Mouse (Mus musculus) T-cell, adult 2 months (primary cell): ENCODE results near the gene Btnl10.
"Not testable (repeated sequence)": the region's sequence is repeated elsewhere in the genome, so short reads cannot be mapped to it uniquely, and the experiment has no call there.

ENCODE experiments used
- DNase-seq: peaks from one replicate; pipeline ENCODE4 v3.0.0; 2022; ENCODE audit warnings: low spot score

Btnl10 gene

DNA sequence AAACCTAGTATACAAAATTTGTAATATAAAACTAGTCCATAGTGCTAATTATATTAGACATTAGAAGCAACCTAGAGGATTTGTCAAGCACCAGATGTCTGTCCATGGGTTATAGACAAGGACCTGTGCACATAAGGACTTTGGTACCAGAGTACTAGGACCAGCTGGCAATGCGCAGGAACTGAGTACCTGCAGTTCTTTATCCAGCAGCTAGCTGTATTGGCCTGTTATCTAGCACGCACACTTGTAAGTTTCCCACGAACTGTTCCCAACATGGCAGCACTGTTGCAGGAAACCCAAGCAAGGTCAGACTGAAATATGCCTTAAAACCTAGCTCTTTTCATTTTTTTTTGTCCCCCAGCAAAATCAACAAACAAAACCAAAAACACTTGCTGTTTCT, 12.5 kb downstream of the Btnl10 start:
- DNase-seq: no peak

DNA sequence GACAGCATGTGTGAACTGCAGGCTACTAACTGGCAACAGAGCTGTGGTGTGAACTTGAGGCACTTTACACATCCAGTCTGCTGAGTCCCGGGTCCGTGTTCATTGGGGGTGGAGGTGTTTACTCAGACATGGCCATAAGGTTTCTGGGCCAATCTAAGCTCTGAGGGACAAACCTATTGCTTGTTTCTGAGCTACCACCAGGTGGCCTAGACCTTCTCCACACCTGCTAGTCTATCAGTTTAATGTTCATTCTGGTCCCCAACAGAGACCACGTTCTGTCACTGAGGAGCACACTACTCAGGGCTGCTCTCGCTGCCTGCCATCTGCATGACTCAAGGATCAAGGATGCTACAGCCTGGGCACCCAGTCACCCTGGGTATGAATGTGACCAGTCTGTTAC, 13.9 kb downstream of the Btnl10 start:
- peak; percentile 22 for DNase-seq

DNA sequence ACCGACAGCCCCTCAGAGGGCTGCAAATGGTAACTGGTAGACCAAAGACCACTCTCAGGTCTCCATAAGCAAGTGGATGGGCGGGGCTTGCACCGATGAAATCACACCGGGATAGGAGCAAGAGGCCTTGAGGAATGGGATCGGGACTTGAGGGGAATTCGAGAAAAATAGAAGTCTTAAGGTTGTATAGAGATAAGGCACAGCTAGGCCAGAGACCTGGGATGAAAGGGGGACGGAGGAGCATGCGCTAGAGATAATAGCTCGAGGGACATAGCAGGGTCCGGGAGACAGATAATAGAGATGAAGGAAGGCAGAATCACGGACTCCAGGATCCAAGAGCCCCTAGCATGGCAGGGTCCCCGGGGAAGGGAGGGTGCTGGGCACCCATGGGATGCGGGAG, 20.2 kb downstream of the Btnl10 start:
- DNase-seq: no peak

DNA sequence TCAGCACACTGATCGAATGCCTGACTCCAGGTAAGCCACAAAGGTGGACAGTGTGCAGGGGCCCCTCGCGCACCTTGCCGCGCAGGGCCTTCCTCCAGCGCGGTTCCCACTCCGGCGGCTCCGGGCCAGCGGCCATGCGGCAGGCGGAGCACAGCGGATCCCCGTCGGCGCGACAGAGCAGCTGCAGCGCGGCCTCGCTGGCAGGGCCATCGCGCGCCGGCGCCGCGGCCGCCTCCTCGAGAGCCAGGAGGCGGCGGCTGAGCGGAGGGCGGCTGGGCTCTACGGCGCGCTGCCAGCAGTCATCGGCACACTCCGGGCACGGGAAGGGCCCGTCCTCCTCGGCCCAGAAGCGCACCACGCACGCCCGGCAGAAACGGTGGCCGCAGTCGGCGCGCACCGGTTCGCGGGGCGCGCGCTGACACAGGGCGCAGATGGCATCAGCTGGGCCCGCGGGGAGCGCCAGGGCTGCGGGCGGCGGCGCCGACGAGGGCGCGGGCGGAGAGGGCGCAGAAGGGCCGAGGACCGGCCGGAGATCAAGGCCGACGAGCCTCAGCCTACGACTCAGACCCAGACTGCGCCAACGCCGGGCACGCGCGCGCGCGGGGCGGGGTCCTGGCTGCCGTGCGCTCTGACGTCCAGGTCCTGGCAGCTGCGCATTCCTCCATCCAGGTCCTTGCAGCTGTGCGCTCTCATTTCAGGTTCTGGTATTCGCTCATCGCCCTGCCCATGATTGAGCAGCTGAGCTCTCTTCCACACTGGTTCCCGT, 20.8 kb downstream of the Btnl10 start, which contains the start of gene Rnf187:
Gene Rnf187, minus strand, starts transcription at position 595 of the 766 bp plus-strand sequence.
- DNase-seq: peak; percentile 85

DNA sequence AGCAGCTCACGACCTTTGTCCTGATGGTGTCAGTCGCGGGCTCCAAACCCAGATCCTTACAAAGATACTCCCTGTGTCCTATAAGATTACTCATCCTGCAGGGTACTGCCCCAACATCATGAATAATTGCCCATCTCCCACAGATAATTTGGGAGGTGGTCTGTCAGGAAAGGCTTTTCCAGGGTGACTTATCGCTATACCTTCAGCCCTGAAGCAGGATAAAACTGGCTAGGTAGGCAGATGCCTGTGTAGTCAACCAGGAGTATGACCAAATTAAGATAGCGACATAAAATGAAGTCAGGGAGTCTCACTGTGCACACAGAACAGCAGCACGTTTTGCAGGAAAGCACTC, 21.4 kb downstream of the Btnl10 start:
- no peak for DNase-seq

DNA sequence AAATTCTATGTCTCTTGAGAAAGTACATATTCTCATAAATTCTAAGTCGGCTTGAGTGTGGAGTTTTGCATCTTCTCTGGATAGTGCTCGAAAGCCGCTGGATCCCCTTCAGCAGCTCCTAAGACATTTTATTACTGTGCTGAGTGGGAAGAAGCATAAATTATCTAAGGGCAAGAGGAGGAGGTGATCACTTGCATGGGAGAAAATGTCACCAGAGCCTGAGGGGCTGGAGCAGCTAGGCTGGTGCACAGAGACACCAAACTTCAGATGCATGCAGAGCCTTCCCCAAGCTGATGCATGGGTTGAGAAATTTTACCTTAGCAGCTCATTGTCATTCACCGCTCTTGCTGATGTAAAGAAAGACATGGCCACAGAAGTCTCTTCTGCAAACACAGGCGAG, 26.4 kb downstream of the Btnl10 start:
- DNase-seq: no peak

DNA sequence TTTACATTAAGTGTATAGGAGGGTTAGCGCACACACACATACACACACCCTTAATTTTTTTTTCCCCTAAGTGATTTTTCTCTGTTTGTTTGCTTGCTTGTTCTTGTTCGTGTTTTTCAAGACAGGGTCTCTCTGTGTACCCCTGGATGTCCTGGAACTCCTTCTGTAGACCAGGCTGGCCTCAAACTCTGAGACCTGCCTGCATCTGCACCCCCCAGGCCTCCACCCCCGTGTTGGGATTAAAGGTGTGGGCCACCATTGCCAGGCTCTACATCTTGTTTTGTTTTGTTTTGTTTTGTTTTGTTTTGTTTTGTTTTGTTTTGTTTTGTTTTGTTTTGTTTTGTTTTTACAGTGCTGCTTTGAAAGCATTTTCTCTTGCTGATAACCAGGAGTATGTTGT, 29.6 kb downstream of the Btnl10 start:
- DNase-seq: no peak

DNA sequence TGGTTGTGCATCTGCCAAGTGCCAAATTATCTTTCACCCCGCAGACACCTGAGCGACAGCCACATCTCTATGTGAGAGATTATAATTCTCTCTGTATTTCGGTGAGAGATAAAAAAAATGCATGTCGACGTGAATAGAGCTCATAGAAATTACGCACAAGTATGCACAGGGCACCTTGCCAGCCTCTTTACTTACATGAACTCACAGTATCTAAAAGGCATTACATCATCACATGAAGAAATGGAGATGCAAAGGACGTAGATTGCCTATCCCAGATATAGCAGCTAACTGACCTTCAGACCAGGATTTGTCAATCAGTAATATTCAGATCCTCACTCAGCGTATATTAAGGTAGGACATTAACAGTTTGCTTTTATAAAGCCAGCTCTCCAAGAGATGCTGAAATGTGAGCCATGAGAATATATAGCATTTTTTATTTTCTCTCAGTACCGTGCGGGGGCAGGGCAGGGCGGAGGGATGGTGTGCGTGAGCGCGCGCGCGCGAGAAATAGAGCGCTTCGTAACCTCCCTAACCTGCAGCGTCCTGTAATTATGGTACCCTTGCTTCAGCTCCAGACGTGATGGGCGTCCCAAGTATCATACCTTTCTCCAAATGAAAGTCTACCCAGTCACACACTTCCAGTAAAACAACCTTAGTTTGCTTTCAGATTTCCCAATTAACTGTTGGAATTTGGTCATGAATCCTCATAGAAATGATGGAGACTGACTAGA, 30.3 kb downstream of the Btnl10 start:
- peak; percentile 36 for DNase-seq

DNA sequence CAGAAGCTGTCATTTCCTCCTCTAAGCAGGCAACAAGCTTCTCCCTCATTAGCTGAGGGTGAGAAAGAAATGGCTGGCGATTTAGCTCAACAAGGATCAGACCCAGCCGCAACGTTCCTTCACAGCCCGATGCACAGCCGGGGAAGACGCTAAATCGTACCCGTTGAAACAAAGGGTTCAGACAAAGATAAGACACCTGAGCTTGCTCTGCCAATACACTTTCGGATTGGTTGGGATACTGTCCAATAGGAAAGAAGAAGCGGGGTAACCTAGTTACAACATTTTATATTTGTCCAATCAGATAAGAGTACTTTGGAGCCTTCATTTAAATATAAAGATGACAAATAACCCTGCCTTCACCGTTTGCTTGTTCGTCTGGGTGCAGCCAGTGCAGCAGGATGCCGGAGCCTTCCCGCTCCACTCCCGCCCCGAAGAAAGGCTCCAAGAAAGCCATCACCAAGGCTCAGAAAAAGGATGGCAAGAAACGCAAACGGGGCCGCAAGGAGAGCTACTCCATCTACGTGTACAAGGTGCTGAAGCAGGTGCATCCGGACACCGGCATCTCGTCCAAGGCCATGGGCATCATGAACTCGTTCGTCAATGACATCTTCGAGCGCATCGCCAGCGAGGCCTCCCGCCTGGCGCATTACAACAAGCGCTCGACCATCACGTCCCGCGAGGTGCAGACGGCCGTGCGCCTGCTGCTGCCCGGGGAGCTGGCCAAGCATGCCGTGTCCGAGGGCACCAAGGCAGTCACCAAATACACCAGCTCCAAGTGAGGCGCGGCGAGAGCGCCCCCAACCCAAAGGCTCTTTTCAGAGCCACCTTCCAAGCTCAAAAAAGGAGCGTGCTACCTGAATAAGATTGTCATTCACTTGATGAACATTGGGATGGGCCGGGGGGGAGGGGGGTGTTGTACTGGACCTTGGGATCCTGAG, 31.1 kb downstream of the Btnl10 start, which contains the start of gene Hist3h2ba:
Gene Hist3h2ba, plus strand, starts transcription at position 379 of the 938 bp plus-strand sequence.
- DNase-seq: peak; percentile 71

DNA sequence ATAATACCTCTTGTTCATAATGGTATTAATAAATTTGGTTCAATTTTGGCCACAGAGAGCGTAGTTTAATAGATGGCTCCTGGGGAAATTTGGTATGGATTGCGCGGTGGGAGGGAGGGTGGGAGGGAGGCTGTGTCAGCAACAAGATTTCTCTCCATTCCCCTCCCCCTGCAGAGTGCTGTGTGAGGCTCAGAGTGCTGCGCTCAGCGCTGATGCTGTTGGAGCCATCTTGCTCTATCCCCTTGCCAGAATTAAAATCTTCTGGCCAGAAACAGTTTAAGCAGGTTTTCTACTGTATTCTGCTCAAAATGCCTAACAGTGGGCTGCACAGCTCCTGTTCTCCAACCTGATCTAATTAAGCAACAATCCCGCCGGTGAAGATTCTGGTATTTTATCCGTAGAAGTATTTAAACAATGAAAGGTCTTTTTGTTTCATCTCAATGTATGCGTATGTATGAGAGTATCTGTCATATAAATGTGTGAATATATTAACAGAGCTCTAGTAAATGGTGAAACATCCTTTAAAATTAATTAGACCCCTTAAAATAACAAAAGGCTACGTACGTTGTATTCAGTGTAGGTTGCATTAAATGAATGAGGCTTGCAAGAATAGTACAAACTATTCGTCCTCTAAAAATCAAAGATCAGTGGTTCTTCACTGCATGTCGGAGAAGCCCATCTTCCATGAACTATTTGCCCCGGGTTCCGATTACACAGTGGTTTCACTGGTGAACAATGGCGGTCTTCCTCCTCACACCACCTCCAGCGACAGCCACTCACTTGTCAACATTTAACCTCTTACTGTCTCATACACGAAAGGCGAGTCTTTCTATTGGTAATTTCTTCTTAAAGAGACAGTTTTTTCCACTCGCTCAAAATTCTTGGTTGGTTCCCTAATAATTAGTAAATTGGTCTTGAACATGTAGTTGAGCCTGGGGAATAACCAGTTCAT, 32.0 kb downstream of the Btnl10 start:
- no peak for DNase-seq

DNA sequence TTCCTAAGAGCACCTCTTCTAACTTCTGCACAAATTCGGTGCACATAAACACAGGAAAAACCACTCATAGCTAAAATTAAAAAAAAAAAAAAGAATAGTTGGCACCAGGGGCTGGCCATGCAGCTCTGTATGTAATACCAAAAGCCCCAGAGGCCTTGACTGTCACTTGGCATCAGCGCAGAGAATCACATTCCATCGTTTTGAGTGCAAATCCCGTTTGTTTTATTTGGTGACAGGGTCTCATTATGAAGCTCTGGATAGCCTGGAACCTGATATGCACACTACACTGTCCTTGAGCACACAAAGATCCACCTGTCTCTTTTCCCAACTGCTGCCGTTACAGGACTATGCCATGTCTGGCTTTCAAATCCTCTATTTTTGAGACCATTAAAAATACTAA, 33.5 kb downstream of the Btnl10 start:
- DNase-seq: no peak

DNA sequence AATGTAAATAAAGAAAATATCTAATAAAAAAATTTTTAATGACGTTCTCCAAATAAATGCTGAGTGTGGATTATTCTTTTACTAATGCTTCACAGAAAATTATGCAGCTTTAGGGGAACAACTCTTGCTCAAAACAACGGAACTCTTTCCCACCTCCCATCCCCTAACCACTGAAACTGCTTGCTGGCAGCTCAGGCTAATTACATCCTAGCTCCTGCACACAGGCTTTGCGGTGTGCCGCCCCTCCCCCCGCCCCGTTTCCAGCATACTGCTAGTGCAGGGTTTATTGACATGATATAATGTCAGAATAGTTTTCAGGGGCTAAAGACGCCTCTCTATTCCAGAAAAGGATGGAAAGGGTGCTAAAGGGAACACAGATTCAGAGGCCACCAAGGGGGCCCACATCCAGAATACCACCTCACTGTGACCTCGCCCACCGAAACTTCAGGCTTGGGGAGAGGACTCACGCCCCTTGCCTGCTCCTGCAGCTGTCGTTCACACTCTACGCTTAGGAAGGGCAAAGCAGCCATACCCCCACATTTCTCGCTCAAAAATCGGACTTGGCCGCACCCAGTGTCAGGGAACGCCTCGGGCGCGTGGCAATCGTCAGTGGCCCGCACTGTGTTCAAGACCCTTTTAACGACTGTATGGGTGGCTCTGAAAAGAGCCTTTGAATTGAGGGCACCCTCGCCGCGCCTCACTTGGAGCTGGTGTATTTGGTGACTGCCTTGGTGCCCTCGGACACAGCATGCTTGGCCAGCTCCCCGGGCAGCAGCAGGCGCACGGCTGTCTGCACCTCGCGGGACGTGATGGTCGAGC, 35.9 kb downstream of the Btnl10 start:
- DNase-seq: peak; percentile 19

DNA sequence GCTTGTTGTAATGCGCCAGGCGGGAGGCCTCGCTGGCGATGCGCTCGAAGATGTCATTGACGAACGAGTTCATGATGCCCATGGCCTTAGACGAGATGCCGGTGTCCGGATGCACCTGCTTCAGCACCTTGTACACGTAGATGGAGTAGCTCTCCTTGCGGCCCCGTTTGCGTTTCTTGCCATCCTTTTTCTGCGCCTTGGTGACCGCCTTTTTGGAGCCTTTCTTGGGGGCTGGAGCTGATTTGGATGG, 36.4 kb downstream of the Btnl10 start:
- not testable (repeated sequence) for DNase-seq

DNA sequence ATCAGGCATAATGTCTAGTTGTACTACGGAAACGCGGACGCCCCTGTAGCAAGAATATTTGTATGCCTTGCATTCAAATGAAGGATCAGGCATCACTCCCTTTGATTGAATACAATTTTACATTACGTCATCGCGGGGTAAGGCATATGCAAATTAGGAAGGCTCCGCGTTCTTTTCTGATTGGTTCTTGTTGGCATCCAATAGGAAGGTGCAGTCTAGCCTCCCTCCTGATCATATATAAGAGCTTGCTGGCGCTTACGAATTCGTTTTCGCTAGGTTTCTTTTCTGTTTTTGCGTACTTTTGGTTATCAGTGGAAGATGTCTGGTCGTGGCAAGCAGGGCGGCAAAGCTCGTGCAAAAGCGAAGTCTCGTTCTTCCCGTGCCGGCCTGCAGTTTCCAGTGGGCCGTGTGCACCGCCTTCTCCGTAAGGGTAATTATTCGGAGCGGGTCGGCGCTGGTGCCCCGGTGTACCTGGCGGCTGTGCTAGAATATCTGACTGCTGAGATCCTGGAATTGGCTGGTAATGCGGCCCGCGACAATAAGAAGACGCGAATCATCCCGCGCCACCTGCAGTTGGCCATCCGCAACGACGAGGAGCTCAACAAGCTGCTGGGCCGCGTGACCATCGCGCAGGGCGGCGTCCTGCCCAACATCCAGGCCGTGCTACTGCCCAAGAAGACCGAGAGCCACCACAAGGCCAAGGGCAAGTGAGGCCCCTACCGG, 36.9 kb downstream of the Btnl10 start, which contains the start of the genes Hist3h2a and Trim17:
Gene Hist3h2a, plus strand, starts transcription at position 266 of the 723 bp plus-strand sequence.
Gene Trim17, plus strand, starts transcription at position 266 of the 723 bp plus-strand sequence.
- DNase-seq: peak; percentile 92

DNA sequence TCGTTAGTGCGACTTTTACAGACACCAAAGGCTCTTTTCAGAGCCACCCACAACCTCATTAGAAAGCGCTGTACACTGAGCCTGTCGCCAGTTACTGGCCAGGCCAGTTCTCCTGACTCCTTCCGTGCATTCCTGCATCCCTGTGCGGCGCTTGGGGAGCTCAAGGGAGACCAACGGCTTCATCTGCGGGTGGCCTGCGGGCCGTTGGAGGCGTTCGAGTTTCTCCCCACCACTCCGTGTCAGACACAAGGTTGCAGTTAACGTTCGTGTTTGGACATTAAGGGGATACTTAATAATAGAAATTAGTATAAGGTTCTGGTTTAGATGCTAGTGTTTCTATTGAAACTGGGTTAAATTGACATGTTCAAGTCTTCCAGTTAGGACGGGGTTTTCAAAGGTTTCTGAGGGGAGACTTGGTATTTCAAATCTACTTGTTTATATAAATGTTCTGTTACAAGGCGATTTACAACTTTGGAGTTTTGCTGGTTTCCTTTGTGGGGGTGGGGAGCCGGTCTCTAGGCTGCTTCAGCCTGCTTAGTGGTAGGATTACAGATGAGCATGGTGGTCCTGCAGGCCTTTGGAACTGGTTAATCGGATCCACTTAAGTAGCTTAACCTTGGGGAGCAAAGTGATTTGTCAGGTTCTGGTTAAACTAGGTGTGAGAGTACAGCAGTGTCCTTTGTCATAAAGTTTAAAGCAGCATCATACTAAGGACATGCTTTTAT, 37.6 kb downstream of the Btnl10 start:
- no peak for DNase-seq

DNA sequence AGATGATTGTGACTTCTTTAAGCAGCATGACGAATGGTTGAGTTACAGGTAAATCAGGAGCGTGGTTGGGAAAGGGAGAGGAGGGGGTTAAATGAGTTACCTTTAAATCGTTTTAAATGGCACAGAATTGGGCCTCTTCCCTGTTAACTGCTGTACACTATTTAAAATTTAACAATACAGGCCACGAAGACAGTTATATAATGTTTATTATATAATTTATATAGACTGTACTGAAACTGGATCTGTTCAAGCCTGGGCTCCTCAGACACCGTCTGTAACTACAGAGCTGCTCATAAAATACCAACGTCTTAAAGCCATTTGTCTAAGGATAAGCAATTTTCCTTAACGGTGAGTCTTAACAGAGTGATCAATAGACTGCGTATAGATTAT, 38.2 kb downstream of the Btnl10 start:
- no peak for DNase-seq

DNA sequence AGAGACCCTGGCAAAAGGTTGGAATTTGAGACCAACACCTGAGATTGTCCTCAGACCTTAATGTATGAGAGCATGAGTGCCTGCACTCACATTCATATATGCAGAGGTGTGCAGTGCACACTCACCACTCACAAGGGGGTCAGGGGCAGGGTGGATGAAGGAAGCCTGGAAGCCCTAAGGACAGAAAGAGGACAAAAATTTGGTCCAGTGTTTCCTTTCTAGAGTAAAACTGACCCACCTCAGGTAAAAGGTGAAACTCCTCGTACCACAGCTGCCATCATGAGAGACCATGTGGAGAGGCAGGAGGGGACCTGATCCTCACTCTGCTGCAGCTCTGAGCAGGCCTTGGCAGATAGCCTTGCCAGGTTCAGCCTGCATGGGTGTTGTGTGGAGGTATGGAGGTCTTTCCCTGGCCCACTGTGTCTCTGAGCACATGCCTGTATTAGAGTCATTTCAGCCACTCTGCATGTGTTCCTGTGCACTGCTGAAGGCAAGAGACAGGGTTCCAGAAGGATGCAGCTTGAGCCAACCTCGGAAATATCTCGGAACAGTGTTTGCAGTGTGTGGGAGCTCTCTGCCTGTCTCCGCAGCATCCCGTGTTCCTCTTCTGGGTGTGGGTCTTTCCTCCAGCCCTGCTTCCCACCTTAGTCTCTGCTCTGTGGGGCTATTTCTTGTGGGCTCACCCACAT, 39.7 kb downstream of the Btnl10 start:
- DNase-seq: no peak

DNA sequence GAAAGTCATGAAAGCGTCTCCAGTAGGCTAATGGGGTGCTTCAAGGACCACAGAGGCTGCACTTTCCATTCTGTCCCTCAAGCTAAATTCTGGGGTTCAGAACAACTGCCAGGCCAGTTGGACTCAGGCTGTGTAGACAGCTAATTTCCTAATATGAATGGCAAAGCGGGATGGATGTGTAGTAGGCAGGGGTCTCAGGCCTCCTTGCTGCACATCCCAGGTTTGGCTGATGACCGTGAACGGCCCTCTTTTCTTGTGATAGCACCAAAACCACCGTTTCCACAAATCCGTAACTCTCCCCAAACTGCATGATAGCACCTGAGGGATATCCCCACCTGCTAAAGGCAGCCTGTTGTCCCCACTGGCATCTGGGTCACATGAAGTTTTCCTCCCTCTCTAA, 40.8 kb downstream of the Btnl10 start:
- DNase-seq: no peak
